Mouse (Mus musculus) midbrain, embryonic 15.5 days (tissue): ENCODE measurements at regions not wholly inside any gene's neighbourhood (a gene's known extent, or its start where the extent isn't known, plus 50 kb on each side); places are given as distances from the start of the nearest gene placed in this dataset.

Source experiments
- ATAC-seq: fragments of 200-750 bp; cut with Nextera tagmentation; replicated peaks from 2 replicates; pipeline ENCODE4 v1.8.0; 2017; ENCODE audit warnings: moderate TSS enrichment
- H3K27ac ChIP-seq: fragments of 300-500 bp; sonication (generic); 2 replicates; pipeline ENCODE4 v1.5.1; 2015; ENCODE audit warnings: mild to moderate bottlenecking, inconsistent platforms
- H3K27me3 ChIP-seq: fragments of 300-500 bp; sonication (generic); replicated peaks from 2 replicates; pipeline ENCODE4 v1.6.1; 2015; ENCODE audit warnings: inconsistent platforms
- H3K36me3 ChIP-seq: fragments of 300-500 bp; sonication (generic); replicated peaks from 2 replicates; pipeline ENCODE4 v1.6.1; 2015; ENCODE audit warnings: inconsistent platforms
- H3K4me1 ChIP-seq: fragments of 300-500 bp; sonication (generic); 2 replicates; pipeline ENCODE4 v1.6.1; 2015; ENCODE audit warnings: inconsistent platforms
- H3K4me2 ChIP-seq: fragments of 300-500 bp; sonication (generic); 2 replicates; pipeline ENCODE4 v1.6.1; 2015; ENCODE audit warnings: inconsistent platforms, mild to moderate bottlenecking, moderate library complexity
- H3K4me3 ChIP-seq: fragments of 300-500 bp; sonication (generic); 2 replicates; pipeline ENCODE4 v1.5.1; 2015; ENCODE audit warnings: mild to moderate bottlenecking, inconsistent platforms
- H3K9ac ChIP-seq: fragments of 300-500 bp; sonication (generic); 2 replicates; pipeline ENCODE4 v1.6.1; 2015; ENCODE audit warnings: mild to moderate bottlenecking, inconsistent platforms
- H3K9me3 ChIP-seq: fragments of 300-500 bp; sonication (generic); 2 replicates; pipeline ENCODE4 v1.6.1; 2016; ENCODE audit warnings: inconsistent platforms
- WGBS: fragments of 180-500 bp; shearing (Covaris S2); methylation state at CpG from one replicate; pipeline ENCODE4 v1.1.7; 2015; ENCODE audit warnings: mixed read lengths; 5-methylcytosine and 5-hydroxymethylcytosine counted together

- H3K27me3 ChIP-seq: no peaks in the 10 kb centered on the region
- WGBS: 32% methylated on average over 7 of the region's 8 CpGs
- no peak overlapping the region for H3K4me3 ChIP-seq
- no peaks in the 10 kb centered on the region for H3K9me3 ChIP-seq
- ATAC-seq: no peak
- peaks cover 10% of the 10 kb centered on the region for H3K4me1 ChIP-seq
- H3K9ac ChIP-seq: no peak overlapping the region
- H3K4me2 ChIP-seq: no peak overlapping the region
- no peak overlapping the region for H3K27ac ChIP-seq
- H3K36me3 ChIP-seq: no peaks in the 10 kb centered on the region
Measured at GRCm38 (mm10) chr10:68354335-68355231, 76.0 kb upstream of the Arid5b start.

- 78% methylated on average over 18 of the region's 18 CpGs for WGBS
- H3K9ac ChIP-seq: no peak overlapping the region
- no peaks in the 10 kb centered on the region for H3K27me3 ChIP-seq
- peaks cover 10% of the 10 kb centered on the region for H3K4me1 ChIP-seq
- no peak overlapping the region for H3K27ac ChIP-seq
- H3K36me3 ChIP-seq: no peaks in the 10 kb centered on the region
- ATAC-seq: no peak
- H3K9me3 ChIP-seq: no peaks in the 10 kb centered on the region
- no peak overlapping the region for H3K4me3 ChIP-seq
- H3K4me2 ChIP-seq: no peak overlapping the region
Measured at GRCm38 (mm10) chr10:68353692-68354232, 75.2 kb upstream of the Arid5b start.

GRCm38 (mm10) chr10:68351841-68352555, 73.5 kb upstream of the Arid5b start:
- Histone ChIP-seq H3K36me3 (no peaks in the 10 kb centered on the region), H3K9ac (no peak overlapping the region), H3K27me3 (no peaks in the 10 kb centered on the region), H3K9me3 (no peaks in the 10 kb centered on the region), H3K27ac (no peak overlapping the region), H3K4me3 (no peak overlapping the region), H3K4me1 (peaks cover 10% of the 10 kb centered on the region), H3K4me2 (no peak overlapping the region)
- 78% methylated on average over 8 of the region's 8 CpGs for WGBS
- no peak for ATAC-seq

DNA sequence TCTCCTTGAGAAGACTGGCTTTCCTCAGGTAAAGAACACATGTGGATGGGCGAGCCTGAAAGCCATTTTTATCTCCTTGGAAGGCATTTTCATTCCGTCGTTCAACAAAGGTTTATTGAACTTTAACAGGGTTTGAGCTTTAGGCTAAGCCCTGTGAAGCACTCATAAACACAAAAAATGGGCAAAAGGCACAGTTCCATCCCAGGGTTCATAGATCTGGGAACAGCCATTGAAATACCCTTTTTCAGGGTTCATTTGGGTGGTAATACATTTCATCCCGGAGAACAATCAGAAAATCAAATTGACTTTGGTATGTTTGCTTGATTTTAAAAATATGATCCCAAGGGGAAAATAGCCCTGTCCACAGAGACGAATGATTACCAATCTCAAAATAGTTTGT, 72.9 kb upstream of the Arid5b start:
- H3K4me3 ChIP-seq: no peak overlapping the region
- H3K4me1 ChIP-seq: peaks cover 10% of the 10 kb centered on the region
- 80% methylated on average over 5 of the region's 5 CpGs for WGBS
- no peak overlapping the region for H3K27ac ChIP-seq
- no peak overlapping the region for H3K9ac ChIP-seq
- ATAC-seq: no peak
- H3K9me3 ChIP-seq: no peaks in the 10 kb centered on the region
- H3K27me3 ChIP-seq: no peaks in the 10 kb centered on the region
- H3K36me3 ChIP-seq: no peaks in the 10 kb centered on the region
- H3K4me2 ChIP-seq: no peak overlapping the region

GRCm38 (mm10) chr10:68350798-68351197, 72.3 kb upstream of the Arid5b start:
- Histone ChIP-seq H3K4me1 (peaks cover 5% of the 10 kb centered on the region), H3K27me3 (no peaks in the 10 kb centered on the region), H3K27ac (no peak overlapping the region), H3K4me2 (no peak overlapping the region), H3K9ac (no peak overlapping the region), H3K4me3 (no peak overlapping the region), H3K36me3 (no peaks in the 10 kb centered on the region), H3K9me3 (no peaks in the 10 kb centered on the region)
- 90% methylated on average over 12 of the region's 12 CpGs for WGBS
- no peak for ATAC-seq

- 95% methylated on average over 7 of the region's 7 CpGs for WGBS
- Histone ChIP-seq H3K9me3 (no peaks in the 10 kb centered on the region; the same call in 1 of the 2 replicates), H3K9ac (no peak overlapping the region), H3K27ac (no peak overlapping the region), H3K27me3 (no peaks in the 10 kb centered on the region), H3K4me1 (no peaks in the 10 kb centered on the region), H3K36me3 (no peaks in the 10 kb centered on the region), H3K4me2 (no peak overlapping the region), H3K4me3 (no peak overlapping the region)
- no peak for ATAC-seq
Measured at GRCm38 (mm10) chr10:68347806-68348205, 69.3 kb upstream of the Arid5b start.

DNA sequence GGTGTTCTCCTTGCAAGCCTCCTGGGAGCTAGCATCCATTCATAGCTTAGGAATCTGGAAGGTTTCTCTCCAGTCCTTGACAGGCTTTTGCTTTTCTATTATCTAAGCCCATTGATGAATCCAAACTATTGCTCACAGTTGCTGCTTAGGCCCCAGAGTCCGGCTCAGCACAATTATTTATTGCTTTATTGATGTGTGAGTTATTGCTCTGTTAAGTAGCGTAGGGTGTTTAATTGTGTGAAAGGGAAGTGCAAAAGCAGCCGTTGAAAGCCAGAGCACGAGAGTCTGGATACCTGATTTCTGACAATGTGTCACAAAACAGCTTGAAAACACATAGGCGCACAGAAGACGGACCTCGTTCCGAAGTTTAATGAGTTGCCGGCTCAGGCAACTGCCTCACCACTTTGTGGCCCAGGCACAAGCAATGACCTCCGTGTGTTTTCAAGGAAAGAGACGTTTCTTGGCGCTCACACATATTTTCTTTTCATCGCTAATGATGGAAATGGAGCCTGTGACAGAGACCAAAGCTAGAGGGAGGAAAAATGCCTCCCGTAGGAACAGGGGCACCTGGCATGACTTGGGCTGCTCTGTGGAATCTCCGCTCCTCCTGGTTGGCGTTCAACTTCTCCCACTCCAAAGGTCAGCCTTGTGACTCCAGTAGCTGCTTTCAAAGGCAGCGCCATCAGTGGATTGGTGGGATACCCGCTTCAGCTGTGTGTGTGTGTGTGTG, 66.6 kb upstream of the Arid5b start:
- WGBS: 89% methylated on average over 18 of the region's 18 CpGs
- Histone ChIP-seq H3K9me3 (peaks cover 6% of the 10 kb centered on the region; the same call in 1 of the 2 replicates), H3K9ac (no peak overlapping the region), H3K4me1 (no peaks in the 10 kb centered on the region), H3K4me2 (no peak overlapping the region), H3K27ac (no peak overlapping the region), H3K27me3 (no peaks in the 10 kb centered on the region), H3K36me3 (no peaks in the 10 kb centered on the region), H3K4me3 (no peak overlapping the region)
- ATAC-seq: no peak

DNA sequence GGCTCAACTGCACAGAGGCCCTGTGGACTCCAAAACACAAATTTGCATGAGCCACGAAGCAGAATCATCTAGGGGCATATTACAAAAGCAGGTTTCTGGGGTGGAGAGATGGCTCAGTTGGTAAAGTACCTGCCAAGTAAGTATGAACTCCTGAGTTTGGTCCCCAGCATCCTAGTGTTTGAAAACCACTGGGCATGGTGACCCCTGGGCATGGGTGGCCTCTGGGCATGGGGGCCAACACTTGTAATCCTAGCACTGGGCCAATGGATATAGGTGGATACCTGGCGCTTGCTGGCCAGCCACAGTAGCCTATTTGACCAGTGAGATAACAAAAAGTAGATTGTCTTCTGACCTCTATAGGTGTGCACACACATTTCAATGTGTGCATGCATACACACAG, 65.7 kb upstream of the Arid5b start:
- 95% methylated on average over 2 of the region's 2 CpGs for WGBS
- H3K27ac ChIP-seq: no peak overlapping the region
- no peak overlapping the region for H3K4me3 ChIP-seq
- no peaks in the 10 kb centered on the region for H3K36me3 ChIP-seq
- H3K4me2 ChIP-seq: no peak overlapping the region
- ATAC-seq: no peak
- H3K27me3 ChIP-seq: no peaks in the 10 kb centered on the region
- no peaks in the 10 kb centered on the region for H3K4me1 ChIP-seq
- no peak overlapping the region for H3K9ac ChIP-seq
- peaks cover 6% of the 10 kb centered on the region; the same call in 1 of the 2 replicates for H3K9me3 ChIP-seq

- H3K36me3 ChIP-seq: no peaks in the 10 kb centered on the region
- no peaks in the 10 kb centered on the region for H3K9me3 ChIP-seq
- no peak overlapping the region for H3K27ac ChIP-seq
- no peak overlapping the region for H3K4me3 ChIP-seq
- H3K4me1 ChIP-seq: no peaks in the 10 kb centered on the region
- no peak overlapping the region for H3K4me2 ChIP-seq
- no peaks in the 10 kb centered on the region for H3K27me3 ChIP-seq
- 91% methylated on average over 5 of the region's 5 CpGs for WGBS
- H3K9ac ChIP-seq: no peak overlapping the region
- no peak for ATAC-seq
Measured at GRCm38 (mm10) chr10:68334054-68334453, 55.5 kb upstream of the Arid5b start.
